9 mouse cellular contexts compared by ENCODE assay signal in the genomic region with DNA sequence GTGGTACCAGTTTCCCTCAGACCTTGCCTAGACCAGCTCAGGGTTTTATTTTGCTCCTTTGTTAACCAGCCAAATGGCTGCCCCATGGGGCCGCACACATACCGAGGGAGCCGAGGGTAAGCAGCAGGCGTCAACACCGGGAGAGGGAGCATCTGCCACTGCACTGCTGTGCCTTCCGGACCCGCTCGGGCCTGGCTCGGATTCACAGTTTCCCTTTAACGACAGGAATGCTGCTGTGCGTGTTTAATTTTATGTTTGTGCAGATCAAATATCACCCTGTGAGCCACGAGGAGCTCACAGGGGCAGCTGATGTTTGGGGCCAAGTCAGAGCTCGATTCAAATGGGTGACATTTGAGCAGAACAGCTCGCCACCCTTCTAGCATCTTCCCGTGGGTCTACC. TPM values are rescaled to one million over a fixed set of nuclear protein-coding genes. Genes with fewer than 3 reads are reported as not detected.
DNase-seq lines count a peak whose midpoint lies in the region; ATAC-seq and TF ChIP-seq lines count a peak whose summit lies in the region.
"Had no signal": no experiment of that assay in that cellular context is flagged by ENCODE, and none has a peak within 500 bp of the region (broad histone marks: within the 10 kb centered on the region; RNA-seq: fewer than 3 reads in every experiment).

No protein-coding gene starts in this region.

- WGBS in lung, postnatal 0 days, result 5% methylated on average over 15 of the region's 15 CpGs
- WGBS in hindbrain, postnatal 0 days, result 6% methylated on average over 15 of the region's 15 CpGs
- WGBS in neural tube, embryonic 15.5 days, result 15% methylated on average over 15 of the region's 15 CpGs

- no peaks in the 10 kb centered on the region for H3K27me3 ChIP-seq in lung, postnatal 0 days (replicated peaks; ENCODE audit: insufficient read depth, low read length)
- no peaks in the 10 kb centered on the region for H3K27me3 ChIP-seq in hindbrain, postnatal 0 days (ENCODE audit: insufficient read depth, low read length)
- 0 out of 2 replicates have a peak, but pooled peaks cover 3% of the 10 kb centered on the region for H3K27me3 ChIP-seq in neural tube, embryonic 15.5 days (replicated peaks)

- H3K4me3 ChIP-seq in lung, postnatal 0 days (ENCODE audit: low read depth, low read length), result no peak overlapping the region
- H3K4me3 ChIP-seq in hindbrain, postnatal 0 days (ENCODE audit: low read length), result no peak overlapping the region
- no peak overlapping the region for H3K4me3 ChIP-seq in neural tube, embryonic 15.5 days (replicated peaks)

- peak; percentile 26 for DNase-seq in gastrocnemius, postnatal 10 days
- DNase-seq in gastrocnemius, postnatal 25 days, result no peak
- DNase-seq in lung, postnatal 0 days (ENCODE audit: low spot score), result no peak
- DNase-seq in lung, postnatal 4 days, result no peak
- DNase-seq in hindbrain, postnatal 0 days (ENCODE audit: low spot score), result no peak
- DNase-seq in adrenal gland, postnatal 10 days, result no peak

- no peak for TF ChIP-seq EP300 in lung, postnatal 0 days (IDR thresholded peaks at IDR 0.05)

- H3K27ac ChIP-seq in lung, postnatal 0 days (ENCODE audit: low read length), result no peak overlapping the region
- H3K27ac ChIP-seq in hindbrain, postnatal 0 days, result no peak overlapping the region
- peak overlapping the region; percentile 23; the same call in 1 of the 2 replicates for H3K27ac ChIP-seq in neural tube, embryonic 15.5 days (replicated peaks)

- no peaks in the 10 kb centered on the region for H3K9me3 ChIP-seq in lung, postnatal 0 days (ENCODE audit: low read length)
- H3K9me3 ChIP-seq in hindbrain, postnatal 0 days (ENCODE audit: low read length), result no peaks in the 10 kb centered on the region
- no peaks in the 10 kb centered on the region for H3K9me3 ChIP-seq in neural tube, embryonic 15.5 days (replicated peaks)

- peak; percentile 50 for ATAC-seq in lung, postnatal 0 days
- no peak for ATAC-seq in hindbrain, postnatal 0 days
- ATAC-seq in neural tube, embryonic 15.5 days (ENCODE audit: low FRiP score), result no peak; the same call in 1 of the 2 replicates
- ATAC-seq in inflammation-experienced regulatory T-cells, adult 6 months, result no peak

- H3K4me1 ChIP-seq in lung, postnatal 0 days (ENCODE audit: insufficient read depth, low read depth, low read length), result no peaks in the 10 kb centered on the region
- H3K4me1 ChIP-seq in hindbrain, postnatal 0 days (ENCODE audit: insufficient read depth, low read length), result peaks cover 7% of the 10 kb centered on the region; the same call in 1 of the 2 replicates
- H3K4me1 ChIP-seq in neural tube, embryonic 15.5 days, result peaks cover 12% of the 10 kb centered on the region

- 0 out of 2 replicates have a peak overlapping the region, but pooled peaks have one; percentile 8 for H3K4me2 ChIP-seq in lung, postnatal 0 days (replicated peaks; ENCODE audit: low read depth, low read length)
- peak overlapping the region; percentile 25; the same call in 1 of the 2 replicates for H3K4me2 ChIP-seq in hindbrain, postnatal 0 days (ENCODE audit: low read depth, low read length)
- H3K4me2 ChIP-seq in neural tube, embryonic 15.5 days, result peak overlapping the region; percentile 27; the same call in 1 of the 2 replicates

- H3K36me3 ChIP-seq in lung, postnatal 0 days (ENCODE audit: insufficient read depth, low read length), result no peaks in the 10 kb centered on the region
- H3K36me3 ChIP-seq in hindbrain, postnatal 0 days (ENCODE audit: insufficient read depth, low read length), result no peaks in the 10 kb centered on the region
- H3K36me3 ChIP-seq in neural tube, embryonic 15.5 days, result no peaks in the 10 kb centered on the region

- H3K9ac ChIP-seq in lung, postnatal 0 days (replicated peaks; ENCODE audit: low read depth), result no peak overlapping the region
- 0 out of 2 replicates have a peak overlapping the region, but pooled peaks have one; percentile 13 for H3K9ac ChIP-seq in hindbrain, postnatal 0 days (replicated peaks; ENCODE audit: low read length)
- H3K9ac ChIP-seq in neural tube, embryonic 15.5 days (replicated peaks), result 0 out of 2 replicates have a peak overlapping the region, but pooled peaks have one; percentile 21

- no peak for TF ChIP-seq CTCF in lung, postnatal 0 days (IDR thresholded peaks at IDR 0.05)
- TF ChIP-seq CTCF in hindbrain, postnatal 0 days (IDR thresholded peaks at IDR 0.05; ENCODE audit: low read depth), result no peak

RNA-seq across cellular contexts. Expression of gene Cep170b, which starts 19.7 kb away (rescaled TPM):
- 10 to 100 TPM; 11.2 to 12.6 TPM for total RNA-seq in gastrocnemius, postnatal 10 days (2021)
- 1 to 10 TPM; 8.8 to 9.1 TPM for total RNA-seq in gastrocnemius, postnatal 25 days (2021)
- polyA plus RNA-seq in lung, postnatal 0 days (2015; fragmentation: Nextera tagmentation; extraction: Ambion mirVana), result 17.5 and 20.8 TPM in 2 replicates
- total RNA-seq in hindbrain, postnatal 0 days (2014; rRNA removed), result 118 and 123 TPM in 2 replicates
- 34.0 and 39.0 TPM in 2 replicates for polyA plus RNA-seq in hindbrain, postnatal 0 days (2015; fragmentation: Nextera tagmentation; extraction: Ambion mirVana)
- 34.7 and 43.3 TPM in 2 replicates for polyA plus RNA-seq in neural tube, embryonic 15.5 days (2015; fragmentation: Nextera tagmentation; extraction: Ambion mirVana)
- 10 to 100 TPM; 28.8 to 29.6 TPM for total RNA-seq in adrenal gland, postnatal 10 days (2021)
- polyA plus RNA-seq in inflammation-experienced regulatory T-cells, adult 6 months (2017; shearing (Covaris generic)), result 1 to 10 TPM; 2.4 to 5.1 (median 4.1) TPM

RNA-seq across cellular contexts. Expression of gene Zbtb42, which starts 21.9 kb away (rescaled TPM):
- total RNA-seq in gastrocnemius, postnatal 10 days (2021), result 1 to 10 TPM; 1.8 to 2.1 TPM
- total RNA-seq in gastrocnemius, postnatal 25 days (2021), result 1 to 10 TPM; 1.2 to 1.9 TPM
- 14.0 and 14.6 TPM in 2 replicates for polyA plus RNA-seq in lung, postnatal 0 days (2015; fragmentation: Nextera tagmentation; extraction: Ambion mirVana)
- 3.3 and 12.1 TPM in 2 replicates for total RNA-seq in hindbrain, postnatal 0 days (2014; rRNA removed)
- polyA plus RNA-seq in hindbrain, postnatal 0 days (2015; fragmentation: Nextera tagmentation; extraction: Ambion mirVana), result 2.2 and 3.7 TPM in 2 replicates
- polyA plus RNA-seq in neural tube, embryonic 15.5 days (2015; fragmentation: Nextera tagmentation; extraction: Ambion mirVana), result 1.8 and 2.4 TPM in 2 replicates
- 1 to 10 TPM; 3.9 to 5.5 TPM for total RNA-seq in adrenal gland, postnatal 10 days (2021)
- 1 to 10 TPM; 3.7 to 4.3 (median 3.8) TPM for polyA plus RNA-seq in inflammation-experienced regulatory T-cells, adult 6 months (2017; shearing (Covaris generic))

RNA-seq across cellular contexts. Expression of gene Akt1, which starts 25.8 kb away (rescaled TPM):
- 100 to 1,000 TPM; 133 to 142 TPM for total RNA-seq in gastrocnemius, postnatal 10 days (2021)
- total RNA-seq in gastrocnemius, postnatal 25 days (2021), result 10 to 100 TPM; 63.5 to 69.7 TPM
- polyA plus RNA-seq in lung, postnatal 0 days (2015; fragmentation: Nextera tagmentation; extraction: Ambion mirVana), result 78.8 and 91.3 TPM in 2 replicates
- total RNA-seq in hindbrain, postnatal 0 days (2014; rRNA removed), result 179 and 197 TPM in 2 replicates
- polyA plus RNA-seq in hindbrain, postnatal 0 days (2015; fragmentation: Nextera tagmentation; extraction: Ambion mirVana), result 90.8 and 97.4 TPM in 2 replicates
- polyA plus RNA-seq in neural tube, embryonic 15.5 days (2015; fragmentation: Nextera tagmentation; extraction: Ambion mirVana), result 70.5 and 120 TPM in 2 replicates
- total RNA-seq in adrenal gland, postnatal 10 days (2021), result 100 to 1,000 TPM; 210 to 252 TPM
- polyA plus RNA-seq in inflammation-experienced regulatory T-cells, adult 6 months (2017; shearing (Covaris generic)), result 10 to 100 TPM; 20.2 to 26.3 (median 21.0) TPM

RNA-seq across cellular contexts. Expression of gene Siva1, which starts 56.0 kb away (rescaled TPM):
- 10 to 100 TPM; 27.2 to 28.1 TPM for total RNA-seq in gastrocnemius, postnatal 10 days (2021)
- total RNA-seq in gastrocnemius, postnatal 25 days (2021), result 10 to 100 TPM; 13.4 to 16.1 TPM
- polyA plus RNA-seq in lung, postnatal 0 days (2015; fragmentation: Nextera tagmentation; extraction: Ambion mirVana), result 130 and 152 TPM in 2 replicates
- 24.1 and 34.8 TPM in 2 replicates for total RNA-seq in hindbrain, postnatal 0 days (2014; rRNA removed)
- 59.3 and 62.2 TPM in 2 replicates for polyA plus RNA-seq in hindbrain, postnatal 0 days (2015; fragmentation: Nextera tagmentation; extraction: Ambion mirVana)
- 48.0 and 96.7 TPM in 2 replicates for polyA plus RNA-seq in neural tube, embryonic 15.5 days (2015; fragmentation: Nextera tagmentation; extraction: Ambion mirVana)
- 10 to 100 TPM; 35.9 to 46.7 TPM for total RNA-seq in adrenal gland, postnatal 10 days (2021)
- polyA plus RNA-seq in inflammation-experienced regulatory T-cells, adult 6 months (2017; shearing (Covaris generic)), result 10 to 100 TPM; 34.6 to 68.7 (median 39.4) TPM

RNA-seq across cellular contexts. Expression of gene Pld4, which starts 59.9 kb away (rescaled TPM):
- 1 to 10 TPM; 7.3 to 9.1 TPM for total RNA-seq in gastrocnemius, postnatal 10 days (2021)
- 1 to 10 TPM; 3.5 to 3.9 TPM for total RNA-seq in gastrocnemius, postnatal 25 days (2021)
- 19.6 and 23.8 TPM in 2 replicates for polyA plus RNA-seq in lung, postnatal 0 days (2015; fragmentation: Nextera tagmentation; extraction: Ambion mirVana)
- 10.5 and 14.5 TPM in 2 replicates for total RNA-seq in hindbrain, postnatal 0 days (2014; rRNA removed)
- polyA plus RNA-seq in hindbrain, postnatal 0 days (2015; fragmentation: Nextera tagmentation; extraction: Ambion mirVana), result 9.4 and 10.8 TPM in 2 replicates
- 8.4 and 42.0 TPM in 2 replicates for polyA plus RNA-seq in neural tube, embryonic 15.5 days (2015; fragmentation: Nextera tagmentation; extraction: Ambion mirVana)
- total RNA-seq in adrenal gland, postnatal 10 days (2021), result 10 to 100 TPM; 10.8 to 13.4 TPM
- 1 to 10 TPM in 2 of 3 experiments, not detected in 1; 1.6 to 6.0 TPM for polyA plus RNA-seq in inflammation-experienced regulatory T-cells, adult 6 months (2017; shearing (Covaris generic))
- polyA plus RNA-seq: C2C12 had no signal
